ENCODE assay signal across 9 mouse cellular contexts in genomic region chr2:33160326-33160973, GRCm38 (mm10). TPM values are rescaled to one million over a fixed set of nuclear protein-coding genes. Genes with fewer than 3 reads are reported as not detected.
DNase-seq lines count a peak whose midpoint lies in the region; ATAC-seq lines count a peak whose summit lies in the region.
"Had no signal": no experiment of that assay in that cellular context is flagged by ENCODE, and none has a peak within 500 bp of the region (broad histone marks: within the 10 kb centered on the region; RNA-seq: fewer than 3 reads in every experiment).

No protein-coding gene starts in this region.

- no peaks in the 10 kb centered on the region for H3K9me3 ChIP-seq in heart, embryonic 10.5 days
- no peaks in the 10 kb centered on the region for H3K9me3 ChIP-seq in kidney, embryonic 16.5 days (ENCODE audit: low read length)

- no peaks in the 10 kb centered on the region for H3K27me3 ChIP-seq in heart, embryonic 10.5 days (ENCODE audit: insufficient read depth, poor library complexity, severe bottlenecking)
- no peaks in the 10 kb centered on the region for H3K27me3 ChIP-seq in kidney, embryonic 16.5 days (ENCODE audit: insufficient read depth, low read length)

- H3K4me2 ChIP-seq in kidney, embryonic 16.5 days (replicated peaks; ENCODE audit: low read depth, low read length), result no peak overlapping the region

- H3K4me1 ChIP-seq in heart, embryonic 10.5 days, result peaks cover 44% of the 10 kb centered on the region
- peaks cover 15% of the 10 kb centered on the region for H3K4me1 ChIP-seq in kidney, embryonic 16.5 days (ENCODE audit: insufficient read depth, low read length)

- WGBS in heart, embryonic 10.5 days, result 45% methylated on average over 12 of the region's 12 CpGs
- WGBS in kidney, embryonic 16.5 days, result 50% methylated on average over 12 of the region's 12 CpGs

- no peak overlapping the region for H3K4me3 ChIP-seq in heart, embryonic 10.5 days
- no peak overlapping the region for H3K4me3 ChIP-seq in kidney, embryonic 16.5 days (ENCODE audit: low read length)

- peak; percentile 35 for DNase-seq in urinary bladder, postnatal 14 days (ENCODE audit: low spot score)
- DNase-seq in urinary bladder, adult 18-20 months (ENCODE audit: low spot score in 2 of 2), result no peak
- DNase-seq in heart, embryonic 10.5 days (ENCODE audit: low spot score), result no peak
- no peak for DNase-seq in thymus, adult 18-20 months
- DNase-seq in thymus, postnatal 4 days, result no peak
- DNase-seq in right cerebral cortex, postnatal 4 days, result no peak
- DNase-seq in embryo, embryonic 9.5 days (ENCODE audit: extremely low spot score), result no peak
- DNase-seq: retina, postnatal 1 day had no signal

- no peak overlapping the region for H3K9ac ChIP-seq in kidney, embryonic 16.5 days (replicated peaks; ENCODE audit: low read length)

- ATAC-seq in kidney, embryonic 16.5 days (ENCODE audit: low FRiP score, low TSS enrichment), result peak; percentile 13; the same call in 1 of the 2 replicates

- H3K36me3 ChIP-seq in heart, embryonic 10.5 days, result no peaks in the 10 kb centered on the region
- no peaks in the 10 kb centered on the region for H3K36me3 ChIP-seq in kidney, embryonic 16.5 days (ENCODE audit: insufficient read depth, low read length)

- H3K27ac ChIP-seq in heart, embryonic 10.5 days, result peak overlapping the region; percentile 82
- peak overlapping the region; percentile 9; the same call in 1 of the 2 replicates for H3K27ac ChIP-seq in kidney, embryonic 16.5 days (ENCODE audit: low read length)

RNA-seq across cellular contexts. Expression of gene Garnl3, which starts 29.0 kb away (rescaled TPM):
- polyA plus RNA-seq in heart, embryonic 10.5 days (2016; fragmentation: Nextera tagmentation; extraction: Ambion mirVana), result 10.5 and 13.3 TPM in 2 replicates
- polyA plus RNA-seq in kidney, embryonic 16.5 days (2015; fragmentation: Nextera tagmentation; extraction: Ambion mirVana), result 10.9 and 13.6 TPM in 2 replicates

RNA-seq across cellular contexts. Expression of gene Angptl2, which starts 55.4 kb away (rescaled TPM):
- 40.4 and 49.8 TPM in 2 replicates for polyA plus RNA-seq in heart, embryonic 10.5 days (2016; fragmentation: Nextera tagmentation; extraction: Ambion mirVana)
- 46.2 and 46.5 TPM in 2 replicates for polyA plus RNA-seq in kidney, embryonic 16.5 days (2015; fragmentation: Nextera tagmentation; extraction: Ambion mirVana)
